Mouse (Mus musculus) limb, embryonic 10.5 days (tissue): ENCODE measurements around the gene Mrpl45. TPM values are rescaled to one million over a fixed set of nuclear protein-coding genes. Genes with fewer than 3 reads are reported as not detected.
"Not testable (repeated sequence)": the region's sequence is repeated elsewhere in the genome, so short reads cannot be mapped to it uniquely, and the experiment has no call there.

Experiments
- DNase-seq: peaks from one replicate; pipeline ENCODE4 v3.0.0-alpha.2; 2017; ENCODE audit warnings: low spot score
- H3K27ac ChIP-seq: fragments of 300-500 bp; sonication (generic); 2 replicates; pipeline ENCODE4 v1.5.1; 2016; ENCODE audit warnings: mild to moderate bottlenecking
- H3K27me3 ChIP-seq: fragments of 300-500 bp; sonication (generic); 2 replicates; pipeline ENCODE4 v1.6.1; 2016; ENCODE audit warnings: low read depth, mild to moderate bottlenecking; ENCODE audit not compliant: poor library complexity, severe bottlenecking
- H3K36me3 ChIP-seq: fragments of 300-500 bp; sonication (generic); 2 replicates; pipeline ENCODE4 v1.6.1; 2016; ENCODE audit warnings: mild to moderate bottlenecking, moderate library complexity
- H3K4me1 ChIP-seq: fragments of 300-500 bp; sonication (generic); 2 replicates; pipeline ENCODE4 v1.6.1; 2016
- H3K4me3 ChIP-seq: fragments of 300-500 bp; sonication (generic); 2 replicates; pipeline ENCODE4 v1.5.1; 2016; ENCODE audit warnings: mild to moderate bottlenecking, moderate library complexity
- H3K9me3 ChIP-seq: fragments of 300-500 bp; sonication (generic); replicated peaks from 2 replicates; pipeline ENCODE4 v1.6.1; 2016; ENCODE audit warnings: mild to moderate bottlenecking
- WGBS: fragments of 180-500 bp; shearing (Covaris S2); methylation state at CpG from one replicate; pipeline ENCODE4 v1.1.7; 2016; 5-methylcytosine and 5-hydroxymethylcytosine counted together
- polyA plus RNA-seq: library from polyadenylated mRNA; unstranded; fragments of >200 nt; fragmentation: Nextera tagmentation; extraction: Ambion mirVana; gene quantifications from 2 replicates; pipeline ENCODE4 v1.2.1, GENCODE M21; 2016

The Mrpl45 gene
- 64.9 and 66.1 TPM in 2 replicates for polyA plus RNA-seq

- DNase-seq, result peak; percentile 100
- Histone ChIP-seq H3K4me1 (peaks cover 15% of the 10 kb centered on the region), H3K9me3 (no peaks in the 10 kb centered on the region), H3K27ac (peak within 1 kb of the TSS; percentile 87), H3K36me3 (peaks cover 33% of the 10 kb centered on the region), H3K27me3 (peaks cover 4% of the 10 kb centered on the region), H3K4me3 (peak within 1 kb of the TSS; percentile 70)
- WGBS, result under 1% methylated on average over 50 of the region's 50 CpGs
Observed at GRCm38 (mm10) chr11:97315504-97316503, at the start of gene Mrpl45. Gene Mrpl45 (plus strand): TSS chr11:97315716.

- H3K27me3 ChIP-seq, H3K4me3 ChIP-seq, H3K4me1 ChIP-seq, H3K27ac ChIP-seq, DNase-seq, H3K9me3 ChIP-seq: not testable (repeated sequence)
- 98% methylated on average over 1 of the region's 1 CpGs for WGBS
- H3K36me3 ChIP-seq, result peaks cover 46% of the 10 kb centered on the region
Observed at GRCm38 (mm10) chr11:97266544-97266943, 49.0 kb upstream of the Mrpl45 start.

- not testable (repeated sequence) for H3K4me3 ChIP-seq, H3K4me1 ChIP-seq, H3K27me3 ChIP-seq, DNase-seq, H3K9me3 ChIP-seq, H3K27ac ChIP-seq
- 74% methylated on average over 2 of the region's 2 CpGs for WGBS
- peaks cover 29% of the 10 kb centered on the region for H3K36me3 ChIP-seq
Observed at GRCm38 (mm10) chr11:97270004-97270403, 45.5 kb upstream of the Mrpl45 start.

GRCm38 (mm10) chr11:97272835-97273234, 42.7 kb upstream of the Mrpl45 start:
- Histone ChIP-seq H3K4me3 (no peak overlapping the region), H3K9me3 (no peaks in the 10 kb centered on the region), H3K4me1 (no peaks in the 10 kb centered on the region; the same call in 1 of the 2 replicates), H3K27ac (no peak overlapping the region), H3K36me3 (0 out of 2 replicates have a peak, but pooled peaks cover 9% of the 10 kb centered on the region), H3K27me3 (no peaks in the 10 kb centered on the region)
- DNase-seq, result no peak
- 97% methylated on average over 4 of the region's 4 CpGs for WGBS

- 0 out of 2 replicates have a peak, but pooled peaks cover 9% of the 10 kb centered on the region for H3K36me3 ChIP-seq
- no peak for DNase-seq
Observed at GRCm38 (mm10) chr11:97273613-97274012, 41.9 kb upstream of the Mrpl45 start.

GRCm38 (mm10) chr11:97274947-97275346, 40.6 kb upstream of the Mrpl45 start:
- WGBS, result 93% methylated on average over 6 of the region's 6 CpGs
- not testable (repeated sequence) for H3K36me3 ChIP-seq, H3K9me3 ChIP-seq, H3K4me3 ChIP-seq, H3K27ac ChIP-seq, DNase-seq, H3K27me3 ChIP-seq
- peaks cover 20% of the 10 kb centered on the region for H3K4me1 ChIP-seq

More at GRCm38 (mm10) chr11:97273613-97274012, 41.9 kb upstream of the Mrpl45 start:
- whole genome bisulfite sequencing, result 85% methylated on average over 5 of the region's 5 CpGs
- Histone ChIP-seq H3K4me1 (peaks cover 7% of the 10 kb centered on the region), H3K9me3 (no peaks in the 10 kb centered on the region), H3K27me3 (no peaks in the 10 kb centered on the region), H3K27ac (no peak overlapping the region), H3K4me3 (no peak overlapping the region)

GRCm38 (mm10) chr11:97275349-97275748, 40.2 kb upstream of the Mrpl45 start:
- H3K4me3 ChIP-seq, result no peak overlapping the region
- whole genome bisulfite sequencing, result 94% methylated on average over 2 of the region's 2 CpGs
- H3K9me3 ChIP-seq, result no peaks in the 10 kb centered on the region
- H3K36me3 ChIP-seq, result 0 out of 2 replicates have a peak, but pooled peaks cover 9% of the 10 kb centered on the region
- H3K27me3 ChIP-seq, result no peaks in the 10 kb centered on the region
- DNase-seq, result no peak
- peaks cover 22% of the 10 kb centered on the region for H3K4me1 ChIP-seq
- no peak overlapping the region for H3K27ac ChIP-seq

GRCm38 (mm10) chr11:97276019-97276418, 39.5 kb upstream of the Mrpl45 start:
- Histone ChIP-seq H3K27me3 (no peaks in the 10 kb centered on the region), H3K9me3 (no peaks in the 10 kb centered on the region), H3K4me1 (peaks cover 27% of the 10 kb centered on the region), H3K4me3 (no peak overlapping the region), H3K36me3 (0 out of 2 replicates have a peak, but pooled peaks cover 9% of the 10 kb centered on the region), H3K27ac (no peak overlapping the region)
- DNase-seq, result no peak
- WGBS, result 87% methylated on average over 1 of the region's 1 CpGs

- Histone ChIP-seq H3K36me3 (0 out of 2 replicates have a peak, but pooled peaks cover 9% of the 10 kb centered on the region), H3K27ac (no peak overlapping the region), H3K27me3 (no peaks in the 10 kb centered on the region), H3K4me3 (no peak overlapping the region), H3K4me1 (peaks cover 27% of the 10 kb centered on the region), H3K9me3 (no peaks in the 10 kb centered on the region)
- DNase-seq, result no peak
- 91% methylated on average over 5 of the region's 5 CpGs for WGBS
Observed at GRCm38 (mm10) chr11:97277166-97277565, 38.4 kb upstream of the Mrpl45 start.

GRCm38 (mm10) chr11:97278456-97278855, 37.1 kb upstream of the Mrpl45 start:
- DNase-seq, result no peak
- 79% methylated on average over 6 of the region's 6 CpGs for WGBS
- no peaks in the 10 kb centered on the region for H3K27me3 ChIP-seq
- peak overlapping the region; percentile 100 for H3K4me3 ChIP-seq
- H3K27ac ChIP-seq, result no peak overlapping the region
- no peaks in the 10 kb centered on the region for H3K9me3 ChIP-seq
- H3K36me3 ChIP-seq, result 0 out of 2 replicates have a peak, but pooled peaks cover 6% of the 10 kb centered on the region
- H3K4me1 ChIP-seq, result peaks cover 27% of the 10 kb centered on the region

- H3K36me3 ChIP-seq, result 0 out of 2 replicates have a peak, but pooled peaks cover 6% of the 10 kb centered on the region
- H3K4me1 ChIP-seq, result peaks cover 27% of the 10 kb centered on the region
- no peaks in the 10 kb centered on the region for H3K27me3 ChIP-seq
- WGBS, result 38% methylated on average over 11 of the region's 11 CpGs
- peak overlapping the region; percentile 100 for H3K4me3 ChIP-seq
- H3K27ac ChIP-seq, result peak overlapping the region; percentile 98; the same call in 1 of the 2 replicates
- no peak for DNase-seq
- no peaks in the 10 kb centered on the region for H3K9me3 ChIP-seq
Observed at GRCm38 (mm10) chr11:97279040-97279404, 36.5 kb upstream of the Mrpl45 start.

GRCm38 (mm10) chr11:97279405-97280215, 35.9 kb upstream of the Mrpl45 start:
- Histone ChIP-seq H3K27ac (peak overlapping the region; percentile 98), H3K9me3 (no peaks in the 10 kb centered on the region), H3K4me1 (peaks cover 27% of the 10 kb centered on the region), H3K27me3 (no peaks in the 10 kb centered on the region), H3K4me3 (peak overlapping the region; percentile 100), H3K36me3 (0 out of 2 replicates have a peak, but pooled peaks cover 3% of the 10 kb centered on the region)
- peak; percentile 79 for DNase-seq
- WGBS, result under 1% methylated on average over 62 of the region's 64 CpGs
